Mouse (Mus musculus): ENCODE results near the gene Pgr. TPM values are rescaled to one million over a fixed set of nuclear protein-coding genes. Genes with fewer than 3 reads are reported as not detected.

Pgr gene
- polyA plus RNA-seq (2012; rRNA removed), result 0.66 and 0.76 TPM in 2 replicates

DNA sequence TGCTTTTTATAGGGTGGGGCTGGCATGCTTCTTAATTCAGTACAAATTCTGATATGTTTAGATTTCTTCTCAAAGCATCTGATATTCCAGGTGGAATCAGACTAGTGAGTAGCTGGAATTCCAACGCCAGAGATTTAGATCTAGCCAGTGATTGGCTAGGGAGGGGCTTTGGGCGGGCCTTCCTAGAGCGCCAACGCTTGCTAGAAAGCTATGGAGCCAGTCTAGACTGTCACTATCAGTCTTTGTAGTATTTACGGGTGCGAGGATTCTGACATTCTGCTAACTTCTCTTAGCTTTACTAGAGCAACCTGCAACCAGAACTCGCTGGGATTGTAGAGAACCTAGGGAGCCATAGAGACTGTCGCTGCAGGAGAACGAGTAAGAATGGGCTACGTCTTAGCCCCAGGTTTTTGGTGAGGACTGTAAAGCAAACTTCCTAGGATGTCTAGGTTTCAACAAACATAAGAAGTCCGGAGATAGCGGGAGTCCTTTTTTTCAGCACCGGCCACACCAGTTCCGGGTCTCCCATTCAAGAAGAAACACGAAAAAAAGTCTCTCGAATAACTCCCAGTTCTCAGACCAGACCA, at the start of gene Pgr:
Gene Pgr, plus strand, starts transcription at position 218 of the 587 bp plus-strand sequence.

DNA sequence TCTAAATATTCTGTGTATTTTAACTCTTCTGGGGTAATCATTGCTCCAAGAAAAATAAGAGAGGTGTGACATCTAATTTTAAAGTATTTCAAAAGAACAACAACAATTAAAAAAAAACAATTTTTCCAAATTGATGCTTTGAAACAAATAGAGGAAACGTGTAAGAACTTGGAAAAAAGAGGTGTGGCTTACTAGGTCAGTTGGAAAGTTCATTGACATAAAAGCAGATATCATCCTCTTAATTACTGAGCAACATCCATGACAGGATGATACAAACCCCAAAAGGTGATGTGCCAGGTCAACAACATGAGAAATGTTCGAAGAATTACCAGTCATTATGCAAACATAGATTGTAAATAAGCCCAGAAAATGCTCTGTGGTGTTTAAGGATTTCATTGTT, 71.9 kb downstream of the Pgr start, which contains the start of gene Gm16485:
Gene Gm16485, plus strand, starts transcription at position 301 of the 400 bp plus-strand sequence.

Other genes with a start within 250 kb of the Pgr start
- 0.57 and 0.61 TPM in 2 replicates for gene Gm16485, start 72.0 kb downstream of the Pgr start, polyA plus RNA-seq (2012; rRNA removed)

All from central nervous system, embryonic 14 days (tissue).